In genomic region chr5:119125745-119126144, GRCm38 (mm10) we compare ENCODE assay signal across 23 mouse cellular contexts.
"Had no signal": no experiment of that assay in that cellular context is flagged by ENCODE, and none has a peak within 500 bp of the region (broad histone marks: within the 10 kb centered on the region; RNA-seq: fewer than 3 reads in every experiment).

No protein-coding gene starts in this region.

- H3K9ac ChIP-seq: heart, embryonic 12.5 days; hindbrain, embryonic 13.5 days; hindbrain, embryonic 15.5 days; limb, embryonic 12.5 days; liver, embryonic 13.5 days had no signal

- DNase-seq: gastrocnemius, postnatal 10 days; gastrocnemius, postnatal 25 days; heart, postnatal 10 days; heart, postnatal 4 days; kidney, adult 18-20 months; kidney, adult 8-10 months; kidney, postnatal 10 days; kidney, postnatal 25 days; kidney, postnatal 4 days; liver; liver, embryonic 13.5 days had no signal

- H3K27me3 ChIP-seq: hindbrain, embryonic 13.5 days; hindbrain, embryonic 15.5 days; liver, embryonic 13.5 days had no signal

- H3K4me1 ChIP-seq: heart, embryonic 10.5 days; heart, embryonic 12.5 days; hindbrain, embryonic 10.5 days; hindbrain, embryonic 13.5 days; hindbrain, embryonic 15.5 days; limb, embryonic 10.5 days; liver, embryonic 13.5 days had no signal

- H3K36me3 ChIP-seq: heart, embryonic 10.5 days; heart, embryonic 12.5 days; hindbrain, embryonic 10.5 days; hindbrain, embryonic 13.5 days; hindbrain, embryonic 15.5 days; limb, embryonic 10.5 days; limb, embryonic 12.5 days; liver, embryonic 13.5 days had no signal

- H3K27ac ChIP-seq: gastrocnemius, adult 2 months; heart, embryonic 10.5 days; hindbrain, embryonic 10.5 days; hindbrain, embryonic 13.5 days; hindbrain, embryonic 15.5 days; hindbrain, postnatal 0 days; layer of hippocampus, adult 2 months; left cerebral cortex, adult 2 months; limb, embryonic 10.5 days; limb, embryonic 12.5 days; liver, embryonic 13.5 days had no signal

- H3K4me3 ChIP-seq: gastrocnemius, adult 2 months; heart, embryonic 10.5 days; heart, embryonic 12.5 days; hindbrain, embryonic 10.5 days; hindbrain, embryonic 13.5 days; hindbrain, embryonic 15.5 days; layer of hippocampus, adult 2 months; left cerebral cortex, adult 2 months; limb, embryonic 10.5 days; limb, embryonic 12.5 days; liver, embryonic 13.5 days had no signal

- H3K4me2 ChIP-seq: heart, embryonic 12.5 days; hindbrain, embryonic 13.5 days; hindbrain, embryonic 15.5 days; limb, embryonic 12.5 days; liver, embryonic 11.5 days; liver, embryonic 13.5 days had no signal

- H3K9me3 ChIP-seq: heart, embryonic 10.5 days; hindbrain, embryonic 10.5 days; hindbrain, embryonic 13.5 days; hindbrain, embryonic 15.5 days; limb, embryonic 10.5 days; limb, embryonic 12.5 days had no signal

- ATAC-seq: hindbrain, postnatal 0 days had no signal
